Mouse (Mus musculus): Measurements from ENCODE around the gene Skil. TPM values are rescaled to one million over a fixed set of nuclear protein-coding genes. Genes with fewer than 3 reads are reported as not detected.

Skil gene
- total RNA-seq, 2 experiments from 2014 or later, result 8.3 to 19.8 TPM

GRCm38 (mm10) chr3:31145641-31146290 is 50.9 kb downstream of the Skil start:
- TF ChIP-seq CTCF (IDR thresholded peaks at IDR 0.05), result peak; percentile 96
- Histone ChIP-seq H3K4me3 (no peak overlapping the region), H3K27ac (no peak overlapping the region)
- intact Hi-C loops (cut with DNase I), result loop anchor here (1.0 to 5.0 kb wide), 2 partner anchors 312 to 458 kb away; no protein-coding TSS in a partner anchor
- DNase-seq, result peak; percentile 82

GRCm38 (mm10) chr3:31148595-31148994 is 53.7 kb downstream of the Skil start:
- intact Hi-C loops (cut with DNase I), result loop anchor here (5.0 kb wide), 1 partner anchor 309 kb away; no protein-coding TSS in a partner anchor
- Histone ChIP-seq H3K27ac (no peak overlapping the region), H3K4me3 (no peak overlapping the region)
- TF ChIP-seq CTCF (IDR thresholded peaks at IDR 0.05), result no peak
- DNase-seq, result no peak

GRCm38 (mm10) chr3:31149706-31150105 is 54.8 kb downstream of the Skil start, which contains the start of gene Cldn11:
Gene Cldn11 (plus strand): TSS chr3:31149920.
- H3K4me3 ChIP-seq, result peak within 1 kb of the TSS; percentile 57
- DNase-seq, result peak; percentile 62
- H3K27ac ChIP-seq, result no peak within 1 kb of the TSS
- no peak for TF ChIP-seq CTCF (IDR thresholded peaks at IDR 0.05)
- intact Hi-C loops (cut with DNase I), result loop anchor here (5.0 to 10.0 kb wide), 2 partner anchors 308 to 1165 kb away; no protein-coding TSS in a partner anchor

GRCm38 (mm10) chr3:31152108-31152507 is 57.2 kb downstream of the Skil start:
- intact Hi-C loops (cut with DNase I), result loop anchor here (10.0 kb wide), 1 partner anchor 1163 kb away; no protein-coding TSS in a partner anchor
- no peak for DNase-seq
- Histone ChIP-seq H3K27ac (no peak overlapping the region), H3K4me3 (no peak overlapping the region)
- no peak for TF ChIP-seq CTCF (IDR thresholded peaks at IDR 0.05)

GRCm38 (mm10) chr3:31156126-31156525 is 61.3 kb downstream of the Skil start:
- intact Hi-C loops (cut with DNase I), result loop anchor here (10.0 kb wide), 1 partner anchor 1159 kb away; no protein-coding TSS in a partner anchor
- no peak overlapping the region for H3K27ac ChIP-seq
- TF ChIP-seq CTCF (IDR thresholded peaks at IDR 0.05), result no peak
- H3K4me3 ChIP-seq, result no peak overlapping the region
- no peak for DNase-seq

- no peak overlapping the region for H3K27ac ChIP-seq
- no peak for TF ChIP-seq CTCF (IDR thresholded peaks at IDR 0.05)
- no peak for DNase-seq
- intact Hi-C loops (cut with DNase I), result loop anchor here (10.0 kb wide), 1 partner anchor 1157 kb away; no protein-coding TSS in a partner anchor
- 0 out of 2 replicates have a peak overlapping the region, but pooled peaks have one; percentile 28 for H3K4me3 ChIP-seq
Observed at GRCm38 (mm10) chr3:31157776-31158175, 62.9 kb downstream of the Skil start.

- H3K4me3 ChIP-seq, result no peak overlapping the region
- TF ChIP-seq CTCF (IDR thresholded peaks at IDR 0.05), result no peak
- no peak overlapping the region for H3K27ac ChIP-seq
- intact Hi-C loops (cut with DNase I), result no loop called here
- no peak for DNase-seq
Observed at GRCm38 (mm10) chr3:31160046-31160445, 65.2 kb downstream of the Skil start.

GRCm38 (mm10) chr3:31161336-31161735 is 66.5 kb downstream of the Skil start:
- Histone ChIP-seq H3K27ac (no peak overlapping the region), H3K4me3 (no peak overlapping the region)
- intact Hi-C loops (cut with DNase I), result no loop called here
- DNase-seq, result no peak
- no peak for TF ChIP-seq CTCF (IDR thresholded peaks at IDR 0.05)

- Histone ChIP-seq H3K4me3 (no peak overlapping the region), H3K27ac (no peak overlapping the region)
- no peak for TF ChIP-seq CTCF (IDR thresholded peaks at IDR 0.05)
- DNase-seq, result no peak
- intact Hi-C loops (cut with DNase I), result no loop called here
Observed at GRCm38 (mm10) chr3:31162860-31163259, 68.0 kb downstream of the Skil start.

GRCm38 (mm10) chr3:31165803-31166202 is 70.9 kb downstream of the Skil start:
- TF ChIP-seq CTCF (IDR thresholded peaks at IDR 0.05), result no peak
- H3K4me3 ChIP-seq, result no peak overlapping the region
- no peak for DNase-seq
- intact Hi-C loops (cut with DNase I), result no loop called here
- H3K27ac ChIP-seq, result no peak overlapping the region

GRCm38 (mm10) chr3:31166365-31166871 is 71.6 kb downstream of the Skil start:
- no peak for TF ChIP-seq CTCF (IDR thresholded peaks at IDR 0.05)
- Histone ChIP-seq H3K27ac (no peak overlapping the region), H3K4me3 (no peak overlapping the region)
- intact Hi-C loops (cut with DNase I), result no loop called here
- no peak for DNase-seq

Other genes with a start within 250 kb of the Skil start
- gene Gpr160, start 239.1 kb upstream of the Skil start, total RNA-seq (2021), result under 1 TPM; 0.22 to 0.33 TPM
- gene Phc3, start 125.6 kb upstream of the Skil start, total RNA-seq (2021), result 10 to 100 TPM; 12.7 to 13.9 TPM
- gene Prkci, start 99.3 kb upstream of the Skil start, total RNA-seq (2021), result 1 to 10 TPM; 4.3 to 6.3 TPM
- gene Cldn11, start 54.9 kb downstream of the Skil start, total RNA-seq (2021), result under 1 TPM in 1 of 2 experiments, not detected in 1; 0.17 TPM
- gene Slc7a14, start 215.3 kb downstream of the Skil start, total RNA-seq (2021), result under 1 TPM; 0.03 to 0.05 TPM

All from gastrocnemius, adult 2 months (tissue).